Mouse (Mus musculus) liver, embryonic 12.5 days (tissue): ENCODE results near the gene Lgals7. TPM values are rescaled to one million over a fixed set of nuclear protein-coding genes. Genes with fewer than 3 reads are reported as not detected.
"Not testable (repeated sequence)": the region's sequence is repeated elsewhere in the genome, so short reads cannot be mapped to it uniquely, and the experiment has no call there.

Experiments used
- ATAC-seq: fragments of 200-750 bp; cut with Nextera tagmentation; 2 replicates; pipeline ENCODE4 v1.8.0; 2017; ENCODE audit warnings: moderate number of reproducible peaks, mild to moderate bottlenecking, moderate library complexity
- H3K27ac ChIP-seq: fragments of 300-500 bp; sonication (generic); 2 replicates; pipeline ENCODE4 v1.5.1; 2016; ENCODE audit warnings: mild to moderate bottlenecking
- H3K27me3 ChIP-seq: fragments of 300-500 bp; sonication (generic); replicated peaks from 2 replicates; pipeline ENCODE4 v1.6.1; 2016; ENCODE audit warnings: mild to moderate bottlenecking, moderate library complexity
- H3K36me3 ChIP-seq: fragments of 300-500 bp; sonication (generic); 2 replicates; pipeline ENCODE4 v1.6.1; 2016; ENCODE audit warnings: mild to moderate bottlenecking, moderate library complexity
- H3K4me1 ChIP-seq: fragments of 300-500 bp; sonication (generic); 2 replicates; pipeline ENCODE4 v1.6.1; 2016
- H3K4me2 ChIP-seq: fragments of 300-500 bp; sonication (generic); 2 replicates; pipeline ENCODE4 v1.6.1; 2016; ENCODE audit warnings: mild to moderate bottlenecking, moderate library complexity
- H3K4me3 ChIP-seq: fragments of 300-500 bp; sonication (generic); 2 replicates; pipeline ENCODE4 v1.5.1; 2016; ENCODE audit warnings: mild to moderate bottlenecking, moderate library complexity
- H3K9ac ChIP-seq: fragments of 300-500 bp; sonication (generic); 2 replicates; pipeline ENCODE4 v1.6.1; 2016; ENCODE audit warnings: mild to moderate bottlenecking, moderate library complexity
- H3K9me3 ChIP-seq: fragments of 300-500 bp; sonication (generic); replicated peaks from 2 replicates; pipeline ENCODE4 v1.6.1; 2016; ENCODE audit warnings: mild to moderate bottlenecking, moderate library complexity
- WGBS: fragments of 180-500 bp; shearing (Covaris S2); methylation state at CpG from one replicate; pipeline ENCODE4 v1.1.7; 2016; ENCODE audit not compliant: insufficient replicate concordance; 5-methylcytosine and 5-hydroxymethylcytosine counted together
- polyA plus RNA-seq: library from polyadenylated mRNA; unstranded; fragments of >200 nt; fragmentation: Nextera tagmentation; extraction: Ambion mirVana; gene quantifications from 2 replicates; pipeline ENCODE4 v1.2.1, GENCODE M21; 2016

Gene Lgals7
- polyA plus RNA-seq, 1 experiment from 2014 or later, result not detected

DNA sequence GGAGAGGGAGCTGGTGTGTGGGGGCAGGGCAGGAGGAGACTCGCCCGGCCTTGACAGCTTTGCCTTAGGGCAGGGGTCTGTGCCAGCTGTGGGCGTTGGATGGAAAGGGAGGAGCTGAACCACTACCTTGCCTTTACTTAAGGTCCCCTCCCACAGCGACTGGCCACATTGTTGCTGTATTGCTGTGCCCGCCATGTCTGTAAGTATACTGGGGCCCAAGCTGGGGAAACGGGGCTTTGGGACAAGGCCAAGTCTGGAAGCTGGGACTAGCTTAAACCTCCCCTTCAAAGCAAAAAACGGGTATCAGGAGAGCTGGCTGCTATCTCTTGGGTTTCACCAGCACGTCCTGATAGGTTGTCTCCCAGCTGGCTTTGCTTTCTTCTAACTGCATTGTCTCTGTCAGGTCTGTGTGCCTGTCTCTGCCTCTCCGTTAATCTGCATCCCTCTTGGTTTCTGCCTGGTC lies 666 bp downstream of the Lgals7 start:
- H3K9me3 ChIP-seq, result peaks cover 5% of the 10 kb centered on the region; the same call in 1 of the 2 replicates
- H3K9ac ChIP-seq, result no peak overlapping the region
- H3K27me3 ChIP-seq, result 0 out of 2 replicates have a peak, but pooled peaks cover 2% of the 10 kb centered on the region
- ATAC-seq, result no peak
- no peaks in the 10 kb centered on the region for H3K36me3 ChIP-seq
- H3K27ac ChIP-seq, result no peak overlapping the region
- 48% methylated on average over 9 of the region's 9 CpGs for WGBS
- no peak overlapping the region for H3K4me2 ChIP-seq
- H3K4me3 ChIP-seq, result no peak overlapping the region
- H3K4me1 ChIP-seq, result peaks cover 39% of the 10 kb centered on the region

DNA sequence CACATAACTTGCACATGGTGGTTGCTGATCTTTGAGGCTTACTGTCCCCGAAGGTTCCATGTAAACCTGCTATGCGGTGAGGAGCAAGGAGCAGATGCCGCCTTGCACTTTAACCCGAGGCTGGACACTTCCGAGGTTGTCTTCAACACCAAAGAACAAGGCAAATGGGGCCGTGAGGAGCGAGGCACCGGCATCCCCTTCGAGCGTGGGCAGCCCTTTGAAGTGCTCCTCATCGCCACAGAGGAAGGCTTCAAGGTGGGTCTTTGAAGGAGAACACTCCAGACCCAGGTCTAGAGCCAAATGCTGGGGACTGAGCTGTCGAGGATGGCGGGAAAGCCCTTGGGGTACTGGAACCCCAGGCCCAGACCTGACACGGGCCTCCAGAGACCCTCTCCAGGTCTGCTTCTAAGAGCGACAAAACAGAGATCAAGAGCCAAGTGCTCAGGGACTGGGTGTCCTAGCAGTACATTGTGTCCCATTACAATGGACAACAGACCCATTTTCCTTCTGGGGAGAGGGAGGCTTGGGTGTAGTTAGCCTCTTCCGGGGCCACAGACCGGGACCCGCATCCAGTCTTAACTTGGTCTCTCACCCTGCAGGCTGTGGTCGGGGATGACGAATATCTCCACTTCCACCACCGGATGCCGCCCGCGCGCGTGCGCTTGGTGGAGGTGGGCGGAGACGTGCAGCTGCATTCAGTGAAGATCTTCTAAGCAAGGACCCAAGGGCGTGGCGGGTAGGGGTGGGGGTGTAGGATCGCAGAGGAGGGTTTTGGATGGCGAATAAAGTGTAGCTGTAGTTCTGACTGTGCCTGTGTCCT lies 2.0 kb downstream of the Lgals7 start:
- ATAC-seq, result peak; percentile 82
- Histone ChIP-seq H3K4me1 (peaks cover 39% of the 10 kb centered on the region), H3K27me3 (0 out of 2 replicates have a peak, but pooled peaks cover 2% of the 10 kb centered on the region), H3K9ac (peak overlapping the region; percentile 50), H3K27ac (peak overlapping the region; percentile 70), H3K9me3 (peaks cover 5% of the 10 kb centered on the region; the same call in 1 of the 2 replicates), H3K36me3 (no peaks in the 10 kb centered on the region), H3K4me2 (peak overlapping the region; percentile 67), H3K4me3 (peak overlapping the region; percentile 31)
- WGBS, result 32% methylated on average over 33 of the region's 33 CpGs

DNA sequence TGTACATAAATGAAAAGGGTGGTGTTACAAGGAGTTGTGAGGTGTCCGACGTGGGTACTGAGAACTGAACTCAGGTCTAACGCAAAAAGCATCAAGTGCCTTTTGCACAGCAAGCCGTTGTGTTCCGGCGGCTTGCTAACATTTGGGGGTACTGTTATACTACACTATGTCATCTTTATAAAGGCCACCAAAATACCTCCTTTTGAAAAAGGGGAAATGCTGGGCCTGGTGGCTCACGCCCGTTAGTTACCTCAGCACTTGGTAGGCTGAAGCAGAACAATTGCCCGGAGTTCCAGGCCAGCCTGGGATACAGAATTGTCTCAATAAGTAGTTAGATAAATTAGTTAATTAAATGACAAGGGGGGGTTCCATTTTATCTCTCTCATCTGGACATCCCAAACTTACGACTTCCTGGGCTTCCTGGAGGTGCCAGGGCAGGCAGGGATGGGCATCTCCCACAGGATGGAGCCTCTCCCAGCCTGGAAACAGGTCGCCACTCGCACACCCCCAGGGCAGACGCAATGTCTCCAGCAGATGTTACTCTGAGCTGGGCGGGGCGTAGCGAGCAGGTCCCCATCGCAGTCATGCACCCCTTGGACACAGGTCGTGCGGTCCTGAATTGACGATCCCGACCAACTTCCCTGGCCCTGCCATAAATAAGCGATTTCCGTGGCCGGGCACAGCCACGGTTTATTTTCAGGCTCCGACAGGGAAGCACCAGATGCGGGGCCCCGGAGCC lies 3.3 kb downstream of the Lgals7 start:
- H3K27me3 ChIP-seq, result 0 out of 2 replicates have a peak, but pooled peaks cover 2% of the 10 kb centered on the region
- no peaks in the 10 kb centered on the region for H3K9me3 ChIP-seq
- H3K27ac ChIP-seq, result 0 out of 2 replicates have a peak overlapping the region, but pooled peaks have one; percentile 18
- WGBS, result 82% methylated on average over 28 of the region's 28 CpGs
- peak overlapping the region; percentile 67 for H3K4me2 ChIP-seq
- H3K4me3 ChIP-seq, result no peak overlapping the region
- no peaks in the 10 kb centered on the region for H3K36me3 ChIP-seq
- no peak for ATAC-seq
- no peak overlapping the region for H3K9ac ChIP-seq
- H3K4me1 ChIP-seq, result peaks cover 49% of the 10 kb centered on the region

DNA sequence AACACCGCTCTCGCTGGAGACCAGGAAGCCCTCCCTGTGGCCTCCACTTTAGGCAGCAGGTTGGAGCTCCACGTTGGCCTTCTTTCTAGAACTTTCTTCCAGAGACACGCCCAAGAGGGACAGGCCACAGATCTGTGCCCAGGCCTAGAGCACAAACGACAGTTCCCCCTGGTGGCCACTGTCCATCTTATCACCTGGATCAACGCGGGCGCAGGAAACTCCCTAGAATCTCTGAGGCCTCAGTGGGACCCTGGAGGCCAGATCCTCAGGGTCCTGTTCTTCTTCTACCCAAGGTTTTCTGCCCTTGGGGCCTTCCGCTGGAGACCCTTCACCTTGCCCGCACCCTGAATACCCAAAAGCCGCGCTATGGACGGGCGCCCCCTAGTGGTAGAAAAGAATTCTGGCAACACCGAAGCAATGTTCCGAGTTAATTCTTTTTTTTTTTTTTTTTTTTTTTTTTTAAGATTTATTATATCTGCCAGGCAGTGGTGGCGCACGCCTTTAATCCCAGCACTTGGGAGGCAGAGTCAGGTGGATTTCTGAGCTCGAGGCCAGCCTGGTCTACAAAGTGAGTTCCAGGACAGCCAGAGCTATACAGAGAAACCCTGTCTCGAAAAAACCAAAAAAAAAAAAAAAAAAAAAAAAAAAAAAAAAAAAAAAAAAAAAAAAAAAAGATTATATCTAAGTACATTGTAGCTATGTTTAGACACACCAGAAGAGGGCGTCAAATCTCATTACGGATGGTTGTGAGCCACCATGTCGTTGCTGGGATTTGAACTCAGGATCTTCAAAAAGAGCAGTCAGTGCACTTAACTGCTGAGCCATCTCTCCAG lies 4.1 kb downstream of the Lgals7 start:
- H3K27ac ChIP-seq, H3K9ac ChIP-seq, H3K9me3 ChIP-seq, H3K36me3 ChIP-seq, H3K27me3 ChIP-seq: not testable (repeated sequence)
- Histone ChIP-seq H3K4me2 (peak overlapping the region; percentile 56), H3K4me3 (peak overlapping the region; percentile 18; the same call in 1 of the 2 replicates), H3K4me1 (peaks cover 49% of the 10 kb centered on the region)
- peak; percentile 54 for ATAC-seq
- WGBS, result 18% methylated on average over 23 of the region's 23 CpGs

DNA sequence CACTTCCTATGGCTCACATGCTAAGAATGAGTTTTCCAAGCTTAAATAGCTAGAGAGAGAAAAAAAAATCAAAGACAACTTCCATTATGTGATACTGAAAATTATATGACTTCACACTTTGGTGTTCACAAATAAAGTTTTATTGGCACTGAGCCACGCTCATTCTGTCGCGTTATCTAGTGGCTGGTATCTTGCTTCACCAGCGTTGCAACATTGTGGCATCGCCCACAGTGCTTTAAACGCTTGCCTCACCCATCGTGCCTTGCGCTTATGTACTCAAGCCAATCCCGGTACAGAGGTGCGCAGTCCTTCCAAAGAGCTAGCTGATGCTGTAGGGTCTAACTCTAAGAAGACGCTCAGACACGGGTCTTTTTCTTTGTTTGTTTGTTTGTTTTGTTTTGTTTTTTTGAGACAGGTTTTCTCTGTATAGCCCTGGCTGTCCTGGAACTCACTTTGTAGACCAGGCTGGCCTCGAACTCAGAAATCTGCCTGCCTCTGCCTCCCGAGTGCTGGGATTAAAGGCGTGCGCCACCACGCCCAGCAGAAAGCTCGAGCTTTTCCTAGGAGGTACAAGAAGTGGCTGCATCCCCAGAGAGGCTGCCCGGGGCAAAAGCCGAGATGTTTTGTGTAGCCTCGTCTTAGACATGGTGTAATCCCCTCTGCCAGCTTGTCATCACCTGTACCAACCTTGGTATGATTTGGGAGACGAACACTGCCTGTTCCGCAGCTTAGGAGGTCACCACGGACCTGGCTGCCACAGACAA lies 7.4 kb downstream of the Lgals7 start:
- Histone ChIP-seq H3K4me1 (peaks cover 30% of the 10 kb centered on the region), H3K27ac (no peak overlapping the region), H3K4me3 (no peak overlapping the region), H3K4me2 (no peak overlapping the region), H3K27me3 (0 out of 2 replicates have a peak, but pooled peaks cover 7% of the 10 kb centered on the region), H3K9me3 (no peaks in the 10 kb centered on the region), H3K9ac (no peak overlapping the region), H3K36me3 (no peaks in the 10 kb centered on the region)
- 73% methylated on average over 24 of the region's 24 CpGs for WGBS
- no peak for ATAC-seq

DNA sequence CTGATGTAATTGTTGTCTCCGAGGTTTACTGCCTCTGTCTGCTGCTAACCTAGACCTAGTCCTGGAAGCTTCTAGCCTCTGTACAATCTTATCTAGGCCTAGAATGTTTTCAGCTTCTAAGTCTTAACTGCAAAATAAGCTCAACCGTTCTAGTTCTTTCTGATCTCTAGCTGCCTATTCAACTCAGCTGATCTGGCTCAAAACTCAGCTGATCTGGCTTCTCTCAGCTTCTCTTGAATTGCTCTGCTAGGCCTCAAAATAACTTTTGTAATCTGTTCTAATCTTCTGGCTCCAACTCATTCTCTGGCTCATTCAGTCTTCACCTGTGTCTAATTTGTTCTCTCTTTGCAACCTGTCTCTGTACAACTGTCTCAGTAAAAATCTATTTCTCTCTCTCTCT lies 10.9 kb downstream of the Lgals7 start:
- Histone ChIP-seq H3K9me3 (no peaks in the 10 kb centered on the region), H3K9ac (no peak overlapping the region), H3K36me3 (no peaks in the 10 kb centered on the region), H3K27me3 (0 out of 2 replicates have a peak, but pooled peaks cover 7% of the 10 kb centered on the region), H3K4me2 (no peak overlapping the region), H3K4me1 (peaks cover 47% of the 10 kb centered on the region), H3K4me3 (no peak overlapping the region), H3K27ac (no peak overlapping the region)
- no peak for ATAC-seq
- WGBS, result 45% methylated on average over 2 of the region's 2 CpGs

DNA sequence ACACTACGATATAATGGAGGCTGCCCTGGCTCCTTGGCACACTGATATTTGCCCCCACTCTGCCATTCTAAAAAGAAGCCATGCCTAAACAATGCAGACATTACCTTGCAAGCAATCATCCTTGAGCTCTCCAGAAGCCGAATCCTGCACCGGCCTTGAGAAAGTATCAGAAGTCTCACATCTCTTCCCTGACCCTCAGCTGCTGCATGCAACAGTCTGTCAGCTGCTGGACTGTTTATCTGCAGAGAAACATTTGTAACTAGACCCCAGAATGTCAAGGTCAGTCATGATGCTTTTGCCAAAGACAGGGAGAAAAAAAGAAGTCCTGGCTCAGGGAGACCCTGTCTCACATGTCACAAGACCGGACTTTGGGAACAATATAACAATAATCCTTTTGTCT lies 12.4 kb downstream of the Lgals7 start:
- Histone ChIP-seq H3K9ac (no peak overlapping the region), H3K27me3 (peaks cover 7% of the 10 kb centered on the region; the same call in 1 of the 2 replicates), H3K4me2 (no peak overlapping the region), H3K27ac (0 out of 2 replicates have a peak overlapping the region, but pooled peaks have one; percentile 91), H3K9me3 (no peaks in the 10 kb centered on the region), H3K36me3 (no peaks in the 10 kb centered on the region), H3K4me3 (no peak overlapping the region), H3K4me1 (peaks cover 47% of the 10 kb centered on the region)
- no peak for ATAC-seq
- WGBS, result 78% methylated on average over 4 of the region's 4 CpGs

DNA sequence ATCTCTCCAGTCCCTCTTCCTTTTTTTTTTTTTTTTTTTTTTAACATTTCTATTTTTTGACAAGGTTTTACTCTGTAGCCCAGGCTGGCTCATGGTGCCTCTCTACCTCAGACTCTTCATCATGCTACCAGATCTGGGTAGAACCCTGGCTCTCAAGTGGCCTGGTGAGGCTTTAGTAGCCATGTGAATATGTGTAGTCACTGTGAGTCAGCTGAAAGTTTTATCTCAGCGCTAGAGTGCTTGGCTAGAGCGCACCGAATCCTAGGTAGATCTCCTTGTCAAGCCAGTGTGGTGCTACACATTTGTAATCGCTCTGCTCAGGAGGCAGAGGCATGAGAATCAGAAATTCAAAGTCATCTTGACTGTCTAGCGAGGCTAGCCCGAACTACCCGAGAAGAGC lies 13.5 kb downstream of the Lgals7 start:
- Histone ChIP-seq H3K4me3 (no peak overlapping the region), H3K4me2 (peak overlapping the region; percentile 41), H3K9ac (no peak overlapping the region), H3K36me3 (no peaks in the 10 kb centered on the region), H3K9me3 (no peaks in the 10 kb centered on the region), H3K4me1 (peaks cover 39% of the 10 kb centered on the region), H3K27me3 (peaks cover 7% of the 10 kb centered on the region; the same call in 1 of the 2 replicates), H3K27ac (peak overlapping the region; percentile 91)
- 31% methylated on average over 7 of the region's 7 CpGs for WGBS
- ATAC-seq, result peak; percentile 94

DNA sequence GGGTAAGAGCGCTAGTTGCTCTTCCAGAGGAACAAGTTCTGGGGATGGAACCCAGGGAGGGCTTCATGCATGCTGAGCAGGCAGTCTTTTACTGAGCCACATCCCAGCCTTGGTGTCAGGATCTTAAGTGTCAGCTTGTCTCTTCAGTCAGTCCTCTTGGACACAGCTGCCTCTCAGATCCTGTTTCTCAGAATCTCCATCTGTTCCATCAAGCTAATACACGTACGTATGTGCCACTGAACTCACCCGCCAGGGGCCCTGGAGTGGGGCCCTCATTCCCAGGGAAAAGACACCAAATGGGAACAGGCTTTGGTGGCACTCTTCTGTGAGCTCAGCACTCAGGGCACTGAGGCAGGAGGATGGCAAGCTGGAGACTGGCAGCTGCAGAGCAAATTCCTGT lies 14.2 kb downstream of the Lgals7 start:
- peak overlapping the region; percentile 91 for H3K27ac ChIP-seq
- H3K4me3 ChIP-seq, result no peak overlapping the region
- WGBS, result 75% methylated on average over 4 of the region's 4 CpGs
- ATAC-seq, result no peak
- peak overlapping the region; percentile 41 for H3K4me2 ChIP-seq
- peaks cover 5% of the 10 kb centered on the region; the same call in 1 of the 2 replicates for H3K27me3 ChIP-seq
- H3K9me3 ChIP-seq, result no peaks in the 10 kb centered on the region
- peaks cover 39% of the 10 kb centered on the region for H3K4me1 ChIP-seq
- no peaks in the 10 kb centered on the region for H3K36me3 ChIP-seq
- peak overlapping the region; percentile 47; the same call in 1 of the 2 replicates for H3K9ac ChIP-seq

DNA sequence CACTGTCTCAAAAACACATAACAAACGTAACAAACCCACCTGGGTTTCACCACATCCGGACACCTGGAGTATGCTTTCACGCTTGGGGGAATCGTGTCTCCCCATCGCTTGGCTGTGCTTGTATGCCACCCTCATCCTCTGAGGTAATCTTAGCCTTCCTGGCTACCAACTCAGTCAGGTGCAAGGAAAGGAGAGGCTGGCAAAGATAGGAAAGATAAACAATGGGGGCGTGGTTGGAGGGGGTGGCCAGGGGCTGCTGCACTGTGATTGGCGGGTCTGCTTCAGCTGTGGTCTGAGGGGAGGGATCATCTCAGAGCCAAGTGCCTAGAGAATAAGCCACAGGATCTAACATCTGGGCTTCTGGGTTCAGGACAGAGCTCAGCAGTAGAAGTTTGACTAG lies 16.0 kb downstream of the Lgals7 start:
- Histone ChIP-seq H3K4me2 (no peak overlapping the region), H3K4me1 (peaks cover 39% of the 10 kb centered on the region), H3K4me3 (no peak overlapping the region), H3K9ac (no peak overlapping the region), H3K27me3 (no peaks in the 10 kb centered on the region; the same call in 1 of the 2 replicates), H3K9me3 (no peaks in the 10 kb centered on the region), H3K36me3 (no peaks in the 10 kb centered on the region), H3K27ac (no peak overlapping the region)
- no peak for ATAC-seq
- 66% methylated on average over 7 of the region's 7 CpGs for WGBS

DNA sequence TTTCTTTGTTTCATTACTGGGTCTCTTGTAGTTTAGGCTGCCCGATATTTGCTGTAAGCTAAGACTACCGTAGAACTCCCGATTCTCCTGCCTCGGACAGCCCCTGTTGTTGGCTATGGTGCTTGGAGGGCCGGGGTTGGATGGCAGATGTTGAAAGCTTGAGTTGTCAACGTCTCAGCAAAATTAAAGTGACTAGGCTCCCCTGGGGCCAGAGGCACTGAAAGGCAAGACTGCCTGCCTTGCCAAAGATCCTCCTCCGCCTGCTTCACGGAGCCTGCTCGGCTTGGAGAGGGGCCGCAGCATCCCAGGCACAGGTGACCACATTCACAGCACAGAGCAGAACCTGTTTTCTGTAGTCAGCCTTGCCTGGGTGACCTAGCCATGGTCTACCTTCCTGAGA lies 16.9 kb downstream of the Lgals7 start:
- Histone ChIP-seq H3K36me3 (no peaks in the 10 kb centered on the region), H3K4me2 (no peak overlapping the region), H3K9me3 (no peaks in the 10 kb centered on the region), H3K27me3 (peaks cover 7% of the 10 kb centered on the region; the same call in 1 of the 2 replicates), H3K4me1 (peaks cover 39% of the 10 kb centered on the region), H3K9ac (no peak overlapping the region), H3K4me3 (no peak overlapping the region), H3K27ac (no peak overlapping the region)
- WGBS, result 81% methylated on average over 10 of the region's 10 CpGs
- no peak for ATAC-seq
